Mouse (Mus musculus) naive thymus-derived CD4-positive, alpha-beta T cell, adult 2 months (primary cell): ENCODE measurements around the gene Krt28.
A peak's percentile ranks its signal among the peaks of the same experiment; 100 is the strongest.

Experiments used
- DNase-seq: peaks from one replicate; pipeline ENCODE4 v3.0.0-alpha.2; 2011; ENCODE audit warnings: low read depth

Krt28 gene

GRCm38 (mm10) chr11:99374803-99375202 is at the start of gene Krt28:
TSS of gene Krt28 (minus strand) at chr11:99374903.
- no peak for DNase-seq

- no peak for DNase-seq
Measured at GRCm38 (mm10) chr11:99422159-99422558, 47.5 kb upstream of the Krt28 start, which contains the start of gene Krt12. TSS of gene Krt12 (minus strand) at chr11:99422259.

- DNase-seq, result no peak
Measured at GRCm38 (mm10) chr11:99420586-99420985, 45.9 kb upstream of the Krt28 start.

GRCm38 (mm10) chr11:99417819-99418218 is 43.1 kb upstream of the Krt28 start:
- DNase-seq, result no peak

GRCm38 (mm10) chr11:99416902-99417301 is 42.2 kb upstream of the Krt28 start:
- no peak for DNase-seq

- DNase-seq, result no peak
Measured at GRCm38 (mm10) chr11:99414463-99415147, 39.9 kb upstream of the Krt28 start.

- DNase-seq, result peak; percentile 39
Measured at GRCm38 (mm10) chr11:99413247-99413646, 38.5 kb upstream of the Krt28 start.

GRCm38 (mm10) chr11:99406186-99406585 is 31.5 kb upstream of the Krt28 start:
- no peak for DNase-seq

- no peak for DNase-seq
Measured at GRCm38 (mm10) chr11:99399956-99400549, 25.4 kb upstream of the Krt28 start.

- DNase-seq, result no peak
Measured at GRCm38 (mm10) chr11:99398832-99399231, 24.1 kb upstream of the Krt28 start.

GRCm38 (mm10) chr11:99398084-99398483 is 23.4 kb upstream of the Krt28 start:
- no peak for DNase-seq

- DNase-seq, result no peak
Measured at GRCm38 (mm10) chr11:99396661-99397060, 22.0 kb upstream of the Krt28 start.

- DNase-seq, result no peak
Measured at GRCm38 (mm10) chr11:99396034-99396433, 21.3 kb upstream of the Krt28 start.

- no peak for DNase-seq
Measured at GRCm38 (mm10) chr11:99392492-99392891, 17.8 kb upstream of the Krt28 start.

- DNase-seq, result no peak
Measured at GRCm38 (mm10) chr11:99391375-99391774, 16.7 kb upstream of the Krt28 start.

- no peak for DNase-seq
Measured at GRCm38 (mm10) chr11:99390866-99391265, 16.2 kb upstream of the Krt28 start.

GRCm38 (mm10) chr11:99389264-99389663 is 14.6 kb upstream of the Krt28 start, which contains the start of gene Krt10:
TSS of gene Krt10 (minus strand) at chr11:99389364.
- no peak for DNase-seq

GRCm38 (mm10) chr11:99388661-99389060 is 14.0 kb upstream of the Krt28 start:
- DNase-seq, result no peak

- peak; percentile 75 for DNase-seq
Measured at GRCm38 (mm10) chr11:99385813-99386721, 11.4 kb upstream of the Krt28 start.

GRCm38 (mm10) chr11:99379568-99379967 is 4.9 kb upstream of the Krt28 start:
- DNase-seq, result peak; percentile 85

- no peak for DNase-seq
Measured at GRCm38 (mm10) chr11:99369853-99370451, 4.8 kb downstream of the Krt28 start.

GRCm38 (mm10) chr11:99369229-99369628 is 5.5 kb downstream of the Krt28 start:
- no peak for DNase-seq
